8 mouse cellular contexts compared by ENCODE assay signal in the genomic region with DNA sequence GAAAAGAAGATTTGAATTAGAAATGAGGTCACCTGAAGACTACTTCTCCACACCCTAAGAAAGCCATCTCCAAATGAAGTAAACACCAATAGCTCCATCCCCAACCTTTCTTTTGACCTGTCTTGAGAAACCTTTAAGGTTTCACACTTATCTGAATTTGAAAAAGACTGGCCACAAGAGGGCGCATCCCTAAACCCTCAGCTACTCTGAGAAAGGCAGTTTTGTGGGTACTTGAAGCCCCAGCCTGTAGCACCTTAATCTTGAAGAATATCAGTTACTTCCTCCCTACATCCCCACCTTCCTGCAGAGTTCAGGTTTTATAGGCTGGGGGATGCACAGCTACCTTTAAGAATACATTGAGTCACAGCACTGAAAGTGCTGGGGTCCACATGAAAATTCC. TPM values are rescaled to one million over a fixed set of nuclear protein-coding genes. Genes with fewer than 3 reads are reported as not detected.
DNase-seq lines count a peak whose midpoint lies in the region; ATAC-seq and TF ChIP-seq lines count a peak whose summit lies in the region.

No protein-coding gene starts in this region.

- H3K27ac ChIP-seq in forebrain, embryonic 10.5 days: no peak overlapping the region
- no peak overlapping the region for H3K27ac ChIP-seq in forebrain, embryonic 12.5 days
- H3K27ac ChIP-seq in liver, postnatal 0 days (ENCODE audit: low read depth): no peak overlapping the region

- H3K4me2 ChIP-seq in forebrain, embryonic 12.5 days: no peak overlapping the region
- peak overlapping the region; percentile 42; the same call in 1 of the 2 replicates for H3K4me2 ChIP-seq in liver, postnatal 0 days (ENCODE audit: low read depth, low read length)

- ATAC-seq in forebrain, embryonic 12.5 days (ENCODE audit: low FRiP score): no peak
- no peak for ATAC-seq in liver, postnatal 0 days

- no peak overlapping the region for H3K4me3 ChIP-seq in forebrain, embryonic 10.5 days
- H3K4me3 ChIP-seq in forebrain, embryonic 12.5 days (replicated peaks): no peak overlapping the region
- no peak overlapping the region for H3K4me3 ChIP-seq in liver, postnatal 0 days (ENCODE audit: low read depth, low read length)

- no peak overlapping the region for H3K9ac ChIP-seq in forebrain, embryonic 12.5 days
- H3K9ac ChIP-seq in liver, postnatal 0 days (replicated peaks): no peak overlapping the region

- H3K36me3 ChIP-seq in forebrain, embryonic 10.5 days (replicated peaks): no peaks in the 10 kb centered on the region
- no peaks in the 10 kb centered on the region for H3K36me3 ChIP-seq in forebrain, embryonic 12.5 days (replicated peaks)
- peaks cover 10% of the 10 kb centered on the region; the same call in 1 of the 2 replicates for H3K36me3 ChIP-seq in liver, postnatal 0 days (replicated peaks; ENCODE audit: insufficient read depth, low read length)

- H3K9me3 ChIP-seq in forebrain, embryonic 10.5 days: no peaks in the 10 kb centered on the region
- H3K9me3 ChIP-seq in forebrain, embryonic 12.5 days: no peaks in the 10 kb centered on the region
- H3K9me3 ChIP-seq in liver, postnatal 0 days (ENCODE audit: low read length): no peaks in the 10 kb centered on the region

- intact Hi-C loops in heart, postnatal 10 days (cut with DNase I): loop anchor here (10.0 kb wide), 1 partner anchor 214 kb away; no protein-coding TSS in a partner anchor

- DNase-seq in forebrain, embryonic 10.5 days (ENCODE audit: extremely low spot score, low spot score): peak; percentile 40
- DNase-seq in ovary, postnatal 14 days (ENCODE audit: low spot score): peak; percentile 32
- DNase-seq in ovary, postnatal 10 days (ENCODE audit: low spot score): no peak
- peak; percentile 24 to 39 for DNase-seq in cerebellum, postnatal 36 days
- peak; percentile 57 to 73 for DNase-seq in heart, postnatal 10 days
- peak; percentile 43 for DNase-seq in liver, postnatal 0 days
- DNase-seq in right cerebral cortex, postnatal 4 days: peak; percentile 71

- peaks cover 31% of the 10 kb centered on the region for H3K4me1 ChIP-seq in forebrain, embryonic 10.5 days
- peaks cover 26% of the 10 kb centered on the region for H3K4me1 ChIP-seq in forebrain, embryonic 12.5 days
- peaks cover 7% of the 10 kb centered on the region; the same call in 1 of the 2 replicates for H3K4me1 ChIP-seq in liver, postnatal 0 days (ENCODE audit: insufficient read depth)

- TF ChIP-seq EP300 in liver, postnatal 0 days (IDR thresholded peaks at IDR 0.05; ENCODE audit: low read depth): no peak

- peak; percentile 69 for TF ChIP-seq CTCF in liver, postnatal 0 days (IDR thresholded peaks at IDR 0.05; ENCODE audit: low read depth)

- peaks cover 43% of the 10 kb centered on the region for H3K27me3 ChIP-seq in forebrain, embryonic 10.5 days (ENCODE audit: poor library complexity, severe bottlenecking)
- H3K27me3 ChIP-seq in forebrain, embryonic 12.5 days: peaks cover 35% of the 10 kb centered on the region
- no peaks in the 10 kb centered on the region for H3K27me3 ChIP-seq in liver, postnatal 0 days (ENCODE audit: insufficient read depth, low read length)

- 0% methylated on average over 1 of the region's 1 CpGs for WGBS in forebrain, embryonic 10.5 days
- 5% methylated on average over 1 of the region's 1 CpGs for WGBS in forebrain, embryonic 12.5 days
- 7% methylated on average over 1 of the region's 1 CpGs for WGBS in liver, postnatal 0 days (ENCODE audit: insufficient replicate concordance)

RNA-seq across cellular contexts. Expression of a gene that starts 9.0 kb away (rescaled TPM):
- 0.26 and 0.27 TPM in 2 replicates for polyA plus RNA-seq in forebrain, embryonic 10.5 days (2016; fragmentation: Nextera tagmentation; extraction: Ambion mirVana)
- polyA plus RNA-seq in forebrain, embryonic 12.5 days (2016; fragmentation: Nextera tagmentation; extraction: Ambion mirVana): 1.4 and 1.6 TPM in 2 replicates
- 1 to 10 TPM; 7.1 to 9.3 TPM for total RNA-seq in heart, postnatal 10 days (2021)
- polyA plus RNA-seq in liver, postnatal 0 days (2015; fragmentation: Nextera tagmentation; extraction: Ambion mirVana): 6.4 and 7.9 TPM in 2 replicates
